Mouse (Mus musculus) lung, adult 2 months (tissue): ENCODE measurements around the gene Nexn.

Source experiments
- CTCF ChIP-seq: fragments of 200-500 bp; IDR thresholded peaks from 2 replicates; pipeline ENCODE4 v1.5.1; 2011; ENCODE audit warnings: mild to moderate bottlenecking, low read length, control low read depth; ENCODE audit not compliant: insufficient read depth
- POLR2A ChIP-seq: fragments of 200-500 bp; IDR thresholded peaks from 2 replicates; pipeline ENCODE4 v1.6.1; 2011; ENCODE audit warnings: low read depth, mild to moderate bottlenecking, control low read depth, low read length, borderline replicate concordance; ENCODE audit errors: extremely low read depth

GRCm38 (mm10) chr3:152203996-152204395, 62.2 kb downstream of the Nexn start:
- TF ChIP-seq POLR2A (no peak), CTCF (no peak)
